Mouse (Mus musculus) right cerebral cortex, postnatal 14 days (tissue): ENCODE measurements at regions not wholly inside any gene's neighbourhood (a gene's known extent, or its start where the extent isn't known, plus 50 kb on each side); places are given as distances from the start of the nearest gene placed in this dataset.

Experiments used
- DNase-seq: peaks from one replicate; pipeline ENCODE4 v3.0.0; 2022

DNA sequence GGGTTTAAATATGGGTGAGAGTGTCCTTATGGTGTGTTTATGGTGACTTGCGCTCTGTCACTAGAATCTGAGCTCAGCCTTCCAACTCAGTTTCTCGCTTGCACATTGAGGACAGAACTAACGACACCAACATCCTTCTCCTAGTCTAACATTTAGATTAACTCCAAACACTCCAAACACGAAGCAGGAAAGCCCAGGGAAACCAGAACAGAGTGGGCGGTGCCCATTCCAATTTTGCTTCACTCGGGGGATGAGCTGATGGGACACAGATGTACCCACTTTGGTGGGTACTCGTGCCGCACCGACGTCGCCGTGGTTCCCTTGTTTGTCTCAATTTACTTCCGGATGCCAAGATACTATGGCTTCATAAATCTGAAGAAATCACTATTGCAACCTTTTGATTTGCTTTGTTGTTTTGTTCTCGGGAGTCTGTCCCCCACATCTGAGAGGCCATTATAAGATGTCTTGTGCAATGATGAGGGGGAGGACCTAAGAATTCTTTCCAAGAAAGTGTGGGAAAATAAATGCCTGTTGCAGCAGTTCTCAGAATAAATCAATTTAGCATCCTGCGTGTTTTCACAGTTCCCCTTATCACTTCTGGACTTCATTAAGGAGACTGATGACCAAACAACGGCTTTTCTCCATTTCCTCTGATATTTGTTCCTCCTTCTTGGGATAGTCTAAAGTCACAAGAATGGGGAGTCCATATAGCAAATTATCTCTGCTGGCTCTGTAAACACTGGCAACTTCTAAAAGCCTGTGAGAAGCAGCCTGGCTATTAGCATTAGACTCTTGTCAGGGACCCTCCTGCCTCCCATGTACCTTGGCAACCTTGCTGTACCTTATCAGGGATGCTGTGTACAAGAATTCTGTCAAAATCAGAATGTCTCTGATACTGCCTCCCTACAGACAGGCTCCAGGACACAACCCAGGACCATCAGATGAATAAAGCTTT, 96.2 kb upstream of the Klf9 start:
- DNase-seq = no peak

DNA sequence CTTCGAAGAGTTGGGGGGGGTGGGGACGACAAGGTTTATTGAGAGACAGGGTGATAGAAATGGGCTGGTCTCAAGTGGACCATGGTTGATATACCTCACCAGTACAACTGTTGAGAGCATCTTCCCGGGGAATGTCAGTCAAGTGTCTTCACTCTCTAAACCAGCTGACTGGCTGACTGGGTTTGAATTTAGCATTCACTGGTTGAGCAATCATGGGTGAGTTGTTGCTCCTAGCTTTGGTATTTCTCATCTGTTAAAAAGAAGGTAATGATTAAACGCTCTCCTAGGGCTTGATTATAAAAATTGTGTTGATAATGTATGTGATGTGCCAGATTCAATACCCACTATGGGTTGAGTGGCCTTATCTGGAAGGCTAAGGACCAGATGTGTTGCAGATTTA, 89.6 kb upstream of the Klf9 start:
- no peak for DNase-seq

DNA sequence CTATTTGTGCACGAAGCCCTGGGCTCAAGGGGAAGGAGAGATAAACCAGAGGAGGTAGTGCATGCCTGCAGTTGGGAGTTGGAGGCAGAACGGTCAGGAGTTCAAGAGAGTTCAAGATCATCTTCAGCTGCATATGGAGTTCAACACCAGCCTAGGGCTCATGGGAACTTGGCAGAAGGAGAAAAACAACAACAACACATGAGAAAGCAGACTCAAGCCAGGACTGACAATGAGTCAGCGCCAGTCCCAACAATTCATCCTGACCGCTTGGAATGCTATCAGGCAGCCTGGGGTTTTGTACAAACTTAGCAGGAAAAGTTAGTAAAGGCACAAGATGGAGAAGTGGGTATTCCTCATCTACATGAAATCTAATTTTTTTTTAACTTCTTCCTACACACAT, 86.6 kb upstream of the Klf9 start:
- DNase-seq = no peak

DNA sequence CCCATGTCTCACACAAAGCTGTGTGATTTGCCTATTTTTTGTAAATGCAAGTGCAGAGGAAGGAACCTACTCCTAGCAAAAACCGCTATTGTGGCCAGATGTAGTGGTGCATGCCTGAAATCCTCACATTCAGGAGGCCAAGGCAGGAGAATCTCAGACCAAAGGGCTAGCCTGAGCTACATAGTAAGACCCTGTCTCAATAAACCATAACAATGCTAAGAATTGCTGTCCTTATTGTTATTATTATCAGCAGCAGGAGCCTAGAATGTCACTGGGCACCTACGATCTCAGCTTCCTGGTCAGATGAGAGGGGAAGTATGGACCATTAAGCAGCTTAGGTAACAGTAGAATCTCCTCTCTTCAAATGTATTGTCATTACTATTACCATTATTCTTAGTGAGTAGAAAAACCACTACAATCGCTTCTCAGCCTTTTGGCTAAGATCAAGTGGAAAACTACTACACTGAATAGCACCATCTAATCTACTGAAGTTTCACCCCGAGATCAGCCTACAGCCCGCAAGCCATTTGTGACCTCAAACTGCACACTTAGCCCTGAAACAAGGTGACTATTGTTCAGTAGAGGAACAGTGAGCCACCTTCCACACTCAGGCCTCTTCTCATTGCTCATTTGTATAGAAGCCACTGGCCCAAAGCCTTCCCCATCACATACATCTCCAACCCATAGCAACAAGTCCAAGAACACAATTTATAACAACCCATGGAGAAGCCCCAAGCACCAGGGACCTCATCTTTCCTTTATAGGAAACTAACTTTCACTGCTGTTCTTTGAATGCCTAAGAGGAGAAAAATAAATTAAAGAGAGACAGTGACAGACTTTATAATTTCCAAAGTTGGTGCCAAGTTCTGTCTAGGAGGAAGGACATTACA, 84.9 kb upstream of the Klf9 start:
- no peak for DNase-seq

DNA sequence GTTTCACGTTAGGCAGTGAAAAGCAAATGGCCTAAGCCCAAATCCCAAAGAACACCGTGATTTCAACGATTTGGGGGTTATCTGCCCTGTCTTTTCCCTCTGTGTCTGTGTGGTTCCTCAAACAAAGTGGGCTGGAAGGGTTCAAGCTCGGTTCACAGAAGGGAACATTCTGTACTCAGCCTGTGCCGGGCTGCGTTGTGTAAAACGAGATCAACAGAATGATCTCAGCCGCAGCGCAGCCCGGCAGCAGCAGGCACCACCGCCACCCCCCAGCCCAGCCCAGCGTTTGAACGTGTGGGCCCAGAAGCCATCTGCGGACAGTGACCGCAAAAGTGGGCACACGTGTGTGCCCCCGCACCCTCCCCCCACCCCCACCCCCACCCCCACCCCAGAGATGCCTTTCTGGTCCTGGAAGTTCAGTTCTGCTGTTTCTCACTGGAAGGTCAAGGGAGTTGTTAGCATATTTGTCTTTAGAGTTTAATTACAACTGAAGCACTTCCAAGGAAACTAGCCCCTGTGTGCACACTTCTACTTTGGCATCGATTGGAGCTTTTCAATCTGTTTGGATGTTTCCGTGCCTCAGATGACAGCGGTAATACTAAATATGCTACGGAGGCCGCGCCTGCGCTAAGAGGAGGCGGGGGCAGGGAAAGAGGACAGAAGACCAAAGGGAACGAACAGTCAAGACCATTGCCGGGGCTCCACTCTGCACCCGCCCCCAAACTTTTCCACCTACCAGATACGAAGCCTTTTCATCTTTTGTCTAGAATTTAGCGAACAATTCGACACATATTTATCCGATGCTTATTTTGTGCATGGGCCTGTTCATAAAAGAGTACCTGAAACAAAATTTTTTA, 83.9 kb upstream of the Klf9 start:
- DNase-seq = peak; percentile 61

DNA sequence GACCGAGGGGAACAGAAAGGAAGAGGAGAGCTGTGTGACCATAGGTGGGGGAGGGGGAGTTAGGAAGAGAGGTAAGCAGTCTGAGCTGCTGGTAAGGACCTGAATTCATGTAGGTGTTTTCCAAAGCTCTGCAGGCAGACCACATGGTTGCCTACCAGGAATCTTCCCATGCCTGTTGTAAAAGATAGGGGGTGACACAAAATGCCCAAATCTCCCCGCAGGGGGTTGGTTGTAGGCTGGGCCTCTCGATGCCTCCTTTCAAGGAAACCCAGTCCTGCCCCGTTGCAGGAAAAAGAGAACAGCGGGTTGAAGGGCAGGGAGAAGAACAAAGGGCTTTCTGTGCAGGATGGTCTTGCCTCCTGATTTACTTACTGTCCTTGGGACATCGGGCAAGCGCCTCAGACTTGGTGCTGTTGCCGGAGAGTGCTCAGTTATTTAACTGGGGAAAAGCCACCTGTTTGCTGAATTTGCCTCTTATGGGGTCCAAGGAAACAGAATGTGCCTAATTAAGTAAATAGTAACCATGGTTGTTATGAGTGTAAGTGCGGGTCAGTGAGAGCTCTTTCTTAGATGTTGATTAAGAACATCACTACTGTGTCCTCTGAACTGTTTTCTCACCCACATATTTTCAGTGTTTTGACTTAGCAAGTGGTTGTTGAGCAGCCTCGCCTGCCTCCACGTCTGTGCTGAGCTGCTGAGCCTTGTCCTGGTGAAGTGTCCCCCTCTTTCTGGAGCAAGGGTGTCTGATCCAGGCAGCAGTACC, 83.1 kb upstream of the Klf9 start:
- DNase-seq = no peak

DNA sequence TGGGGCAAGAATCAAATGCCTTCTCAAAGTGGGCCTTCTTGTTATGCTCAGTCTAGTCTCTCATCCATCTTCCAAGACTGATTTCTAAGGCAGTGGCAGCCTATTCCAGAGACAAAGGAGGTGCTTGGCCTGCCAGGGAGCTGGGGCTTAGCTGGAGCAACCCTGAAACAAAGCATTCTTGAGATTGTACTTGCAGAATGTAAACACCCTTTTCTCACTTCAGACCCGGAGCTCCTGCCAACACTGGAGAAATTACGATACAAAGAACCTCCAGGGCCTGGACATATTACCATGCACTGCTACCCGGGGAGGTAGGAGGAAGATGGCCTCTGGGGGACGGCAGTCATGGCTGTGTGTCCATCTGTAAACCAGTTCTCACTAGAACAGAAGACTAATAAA, 82.5 kb upstream of the Klf9 start:
- no peak for DNase-seq

DNA sequence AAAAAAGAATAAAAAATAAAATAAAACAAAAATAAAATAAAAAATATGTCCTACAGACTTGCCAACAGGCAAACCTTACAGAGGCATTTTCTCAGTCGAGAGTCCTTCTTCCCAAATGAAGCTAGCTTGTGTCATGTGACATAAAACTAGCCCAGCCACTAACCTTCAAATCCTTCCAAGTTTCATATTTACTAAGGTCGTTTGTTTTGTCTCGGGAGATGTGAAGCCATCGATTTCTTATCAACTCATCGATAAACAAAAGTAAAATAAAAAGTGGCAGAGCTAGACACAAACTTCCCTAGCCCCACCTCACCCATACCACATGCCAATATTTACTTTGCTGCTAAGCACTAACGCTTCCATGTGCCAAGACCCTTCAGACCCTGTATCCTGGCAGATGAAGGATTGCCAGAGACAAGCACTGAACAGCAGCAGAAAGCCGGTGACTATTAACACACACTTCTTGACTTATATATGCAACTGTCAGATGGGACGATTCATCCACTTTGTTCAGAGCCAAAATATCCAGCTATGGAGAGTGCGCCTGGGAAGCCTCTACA, 79.9 kb upstream of the Klf9 start:
- no peak for DNase-seq

DNA sequence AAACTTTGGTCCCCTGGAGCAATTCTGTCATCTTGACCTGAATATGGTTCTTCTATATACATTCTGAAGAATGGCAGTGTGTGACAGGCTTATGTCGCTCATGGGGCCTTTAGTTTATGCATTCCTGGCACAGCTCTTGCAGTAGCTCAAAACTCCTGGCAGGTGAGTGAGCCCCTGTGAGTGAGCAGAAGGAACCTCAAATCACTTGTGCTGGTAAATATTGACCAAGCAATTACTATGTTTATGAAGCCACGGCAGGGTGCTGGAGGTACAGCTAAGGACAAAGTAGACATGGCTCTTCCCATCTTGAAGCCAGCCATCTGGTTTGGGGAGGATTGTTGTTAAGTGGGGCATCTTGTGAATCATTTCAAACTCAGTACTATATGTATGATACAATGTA, 79.1 kb upstream of the Klf9 start:
- DNase-seq = no peak

DNA sequence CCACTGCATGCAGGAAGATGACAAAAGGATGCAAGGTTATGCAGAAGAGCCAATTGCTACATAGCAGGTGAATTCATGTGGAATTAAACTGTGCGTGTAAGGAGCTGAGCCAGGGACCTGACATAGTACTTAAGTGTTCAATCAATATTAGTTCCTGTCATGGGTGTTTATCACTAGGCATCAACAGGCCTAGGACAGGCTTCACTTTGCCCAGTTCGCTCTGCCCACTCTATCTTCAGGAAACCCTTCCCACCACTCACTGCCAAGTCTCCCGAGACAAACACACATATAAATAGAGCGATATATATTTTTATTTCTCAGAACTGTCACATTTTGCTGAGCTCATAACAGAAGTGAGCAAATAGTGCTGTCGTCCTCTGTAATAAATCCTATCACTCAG, 78.2 kb upstream of the Klf9 start:
- no peak for DNase-seq

DNA sequence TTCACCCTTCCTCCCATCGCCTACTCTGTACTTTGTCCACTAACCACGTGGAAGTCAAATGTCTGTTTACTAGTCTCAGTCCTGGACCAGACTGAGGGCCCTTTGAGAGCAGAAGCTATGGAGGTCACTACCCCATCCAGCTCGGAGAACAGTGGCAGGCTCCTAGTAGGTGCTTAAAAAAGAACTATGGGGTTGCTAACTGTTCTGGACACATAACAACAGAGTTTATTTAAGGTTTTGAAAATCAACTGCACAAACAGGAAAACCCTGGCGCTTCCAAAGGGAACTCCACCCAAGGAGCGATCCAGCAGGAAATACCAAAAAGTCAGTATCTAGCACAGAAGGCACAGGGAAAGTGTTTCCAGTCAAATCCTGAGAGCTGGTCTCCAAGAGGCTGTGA, 75.5 kb upstream of the Klf9 start:
- no peak for DNase-seq

DNA sequence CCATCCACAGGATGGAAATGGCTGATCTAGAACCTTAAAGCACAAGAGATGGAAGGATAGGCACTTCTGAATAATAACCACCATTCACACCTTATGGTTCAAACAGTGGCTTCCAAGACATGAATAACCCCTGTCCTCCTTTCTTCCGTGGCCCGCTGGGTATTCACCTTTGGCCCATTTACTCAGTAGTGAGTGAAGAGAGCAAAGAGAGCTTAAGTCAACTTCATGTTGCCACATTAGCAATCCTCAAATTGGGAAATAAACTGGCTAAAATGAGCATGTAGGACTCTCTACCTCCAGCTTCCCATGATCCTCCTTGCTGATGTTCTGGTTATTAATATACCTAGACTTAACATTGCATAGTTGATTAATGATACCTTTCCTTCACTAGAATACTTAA, 74.3 kb upstream of the Klf9 start:
- DNase-seq = no peak

DNA sequence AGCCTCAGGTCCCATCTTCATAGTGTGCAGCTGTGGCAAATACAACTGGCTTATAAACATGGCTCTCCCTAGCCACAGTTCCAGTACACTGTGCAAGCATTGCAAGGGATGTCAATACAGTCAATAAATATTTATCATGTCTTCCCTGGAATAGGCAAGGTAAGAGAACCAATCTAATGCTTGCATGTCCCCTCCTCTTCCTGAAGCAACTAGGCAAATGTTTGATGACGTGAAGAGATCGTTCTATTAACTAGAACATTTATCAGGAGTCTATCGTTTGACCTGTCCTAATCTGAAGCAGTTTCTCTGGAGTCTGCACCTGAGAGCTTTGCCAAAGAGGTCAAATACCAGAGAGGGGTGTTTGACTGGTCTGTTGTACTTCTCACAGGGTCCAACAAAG, 72.4 kb upstream of the Klf9 start:
- DNase-seq = no peak

DNA sequence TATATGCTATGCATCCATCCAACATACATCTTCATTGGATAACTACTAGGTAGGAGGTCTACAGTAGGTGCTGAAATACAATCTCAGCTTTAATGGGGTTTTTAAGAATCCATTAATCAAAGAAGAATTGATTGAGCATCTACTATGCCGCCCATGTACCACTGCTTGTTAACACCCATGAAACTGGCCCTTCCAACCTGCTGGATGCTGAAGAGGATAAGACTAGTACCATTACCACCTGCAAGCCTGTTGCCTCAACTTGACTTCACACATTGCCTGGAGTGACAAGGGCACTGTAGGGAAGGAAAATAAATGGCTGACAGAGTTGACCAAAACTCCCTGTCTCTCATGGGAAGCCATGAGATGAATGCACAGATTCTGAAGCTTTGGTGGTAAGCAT, 71.4 kb upstream of the Klf9 start:
- no peak for DNase-seq

DNA sequence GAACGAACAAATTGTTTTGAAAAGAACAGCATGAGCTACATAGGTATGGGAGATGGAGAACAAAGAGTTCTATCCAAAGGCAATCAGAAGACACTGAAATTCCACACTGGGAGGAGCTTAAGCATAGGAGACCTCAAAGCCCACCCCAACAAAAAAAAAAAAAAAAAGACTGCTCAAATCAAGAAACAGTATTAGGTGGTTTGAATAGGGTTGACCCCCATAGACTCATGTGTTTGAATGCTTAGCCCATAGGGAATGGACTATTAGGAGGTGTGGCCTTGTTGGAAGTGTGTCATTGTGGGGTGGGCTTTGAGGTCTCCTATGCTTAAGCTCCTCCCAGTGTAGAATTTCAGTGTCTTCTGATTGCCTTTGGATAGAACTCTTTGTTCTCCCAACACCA, 70.0 kb upstream of the Klf9 start:
- no peak for DNase-seq

DNA sequence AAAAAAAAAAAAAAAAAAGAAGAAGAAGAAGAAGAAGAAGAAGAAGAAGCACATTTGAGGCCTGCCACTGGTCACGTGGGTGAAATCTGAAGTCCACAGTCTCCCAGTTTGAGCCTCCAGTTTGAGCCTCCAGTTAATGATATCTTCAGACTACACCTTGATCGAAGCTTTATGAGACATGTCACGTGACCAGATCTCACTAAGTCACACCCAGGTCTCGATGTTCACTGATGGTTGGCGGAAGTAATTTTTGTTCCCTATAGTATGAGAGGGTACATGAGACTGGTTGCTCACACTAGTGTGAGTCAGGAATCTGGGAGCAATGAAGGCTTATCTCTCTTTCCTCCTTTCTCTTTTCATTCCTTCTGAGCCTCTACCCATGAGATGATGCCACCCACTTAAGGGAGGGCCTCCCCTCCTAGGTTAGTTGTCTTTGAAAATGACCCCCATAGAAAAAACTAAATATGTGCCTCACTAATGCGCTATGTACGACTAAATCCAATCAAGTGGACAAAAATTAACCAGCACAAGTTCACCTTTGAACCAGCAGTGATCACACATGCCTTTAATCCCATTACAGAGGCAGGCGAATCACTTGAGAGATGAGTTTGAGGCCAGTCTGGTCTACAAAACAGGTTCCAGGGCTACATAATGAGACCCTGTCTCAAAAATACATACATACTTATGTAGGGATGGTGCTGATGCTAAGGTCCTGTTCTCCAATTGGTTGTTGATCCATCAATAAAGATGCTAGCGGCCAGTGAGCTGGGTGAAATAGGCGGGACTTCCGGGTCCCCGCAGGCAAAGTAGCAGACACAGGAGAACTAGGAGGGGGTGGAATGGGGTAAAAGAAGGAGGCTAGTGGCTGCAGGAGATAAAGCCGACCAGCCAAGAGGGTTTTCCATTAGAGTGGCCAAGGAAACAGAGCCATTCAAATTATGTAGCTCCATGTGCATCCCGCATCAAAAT, 66.1 kb upstream of the Klf9 start:
- no peak for DNase-seq

DNA sequence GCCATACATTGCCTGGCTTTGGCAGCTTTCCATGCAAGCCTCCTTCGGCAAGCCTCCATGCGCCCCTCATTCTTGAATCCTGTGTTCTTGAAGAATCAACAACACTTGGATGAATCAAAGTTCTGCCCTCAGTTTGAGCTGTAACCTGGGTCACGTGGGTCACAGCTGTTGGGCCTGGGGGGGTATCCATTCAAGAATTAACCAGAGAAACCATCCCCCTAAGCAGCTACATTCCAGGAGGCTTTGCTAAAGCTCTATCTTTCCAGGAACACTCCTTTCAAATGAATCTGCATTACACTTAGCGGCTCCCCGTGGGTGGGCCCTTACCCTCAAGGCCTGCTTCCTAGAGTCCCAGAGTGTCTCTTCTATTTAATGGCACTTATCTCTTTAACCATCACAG, 65.2 kb upstream of the Klf9 start:
- no peak for DNase-seq

DNA sequence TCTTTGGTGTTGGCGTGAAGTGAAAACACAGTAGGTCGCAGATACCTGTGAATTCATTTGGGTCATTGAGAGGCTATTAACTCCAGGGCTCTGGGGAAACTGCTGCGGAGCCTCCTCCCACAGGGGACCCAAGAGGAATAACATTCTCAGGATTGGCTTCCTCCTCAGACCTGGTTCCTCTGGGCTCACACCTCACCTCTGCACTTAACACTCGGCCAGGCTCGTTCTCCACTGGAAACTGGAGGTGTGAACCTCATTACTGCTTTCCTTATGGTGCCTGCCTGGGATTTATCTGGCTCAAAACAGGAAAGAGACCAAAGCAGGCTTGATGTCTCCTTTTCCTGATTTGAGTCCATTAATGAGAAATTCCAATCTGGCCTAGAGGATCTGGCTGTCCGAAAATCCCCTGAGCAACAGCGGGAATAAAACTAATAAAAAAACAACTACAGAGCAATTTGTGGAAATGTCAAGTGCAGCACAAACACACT, 55.8 kb upstream of the Klf9 start:
- no peak for DNase-seq

DNA sequence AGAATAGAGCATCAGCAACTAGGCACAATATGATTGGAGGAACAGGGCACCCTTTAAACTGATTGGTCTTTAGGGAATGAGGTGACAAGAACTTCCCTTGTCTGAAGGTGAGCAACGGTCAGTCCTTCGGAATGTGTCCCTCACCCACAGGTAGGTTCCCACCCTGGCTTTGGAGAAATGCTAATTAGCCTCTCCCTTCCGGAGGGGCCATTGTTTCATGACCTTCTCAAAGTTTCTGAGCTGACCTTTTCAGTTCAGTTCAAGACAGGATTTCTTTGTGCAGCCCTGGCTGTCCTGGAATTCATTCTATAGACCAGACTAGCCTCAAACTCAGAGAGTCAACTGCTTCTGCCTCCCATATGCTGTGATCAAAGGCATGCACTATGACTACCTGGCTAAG, 53.5 kb upstream of the Klf9 start:
- DNase-seq = no peak

DNA sequence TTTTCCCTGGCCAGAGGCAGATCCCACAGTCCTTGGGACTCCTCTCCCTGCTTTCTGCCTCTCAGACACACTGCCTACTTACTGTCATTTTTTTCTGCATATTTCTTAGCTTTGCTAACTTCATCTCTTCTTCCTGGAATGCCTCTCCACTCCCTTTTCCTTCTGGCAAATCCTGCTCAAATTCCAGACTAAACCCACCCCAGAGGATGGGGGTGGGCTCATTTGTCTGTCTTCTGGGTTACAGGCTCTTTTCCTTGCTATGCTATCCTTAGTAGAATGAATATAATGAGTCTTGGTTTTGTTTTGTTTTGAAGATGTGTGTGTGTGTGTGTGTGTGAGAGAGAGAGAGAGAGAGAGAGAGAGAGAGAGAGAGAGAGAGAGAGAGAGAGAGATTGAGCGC, 51.9 kb upstream of the Klf9 start:
- DNase-seq = no peak
